Mouse (Mus musculus) layer of hippocampus, adult 9-10 months (tissue): ENCODE results near the gene Pdgfb.

ENCODE experiments used
- DNase-seq: peaks from one replicate; pipeline ENCODE4 v3.0.0; 2022; ENCODE audit warnings: low spot score

Gene Pdgfb

DNA sequence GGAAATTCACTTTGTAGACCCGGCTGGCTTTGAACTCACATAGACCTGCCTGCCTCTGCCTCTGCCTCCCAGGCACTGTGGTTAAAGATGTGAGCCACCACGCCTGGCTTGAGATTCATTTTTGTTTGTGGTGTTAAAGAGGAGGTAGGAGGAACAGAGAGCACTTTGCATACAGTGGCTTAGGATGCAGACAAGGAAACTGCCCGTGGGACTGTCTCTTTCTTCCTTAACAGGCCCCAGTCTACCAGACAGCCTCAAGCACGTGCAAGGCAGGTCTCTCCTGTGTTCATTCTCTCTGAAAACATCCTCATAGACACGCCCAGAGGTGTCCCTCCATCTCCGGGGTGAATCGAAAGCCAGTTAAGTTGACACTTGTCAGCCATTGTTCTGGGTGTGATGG lies 19.6 kb upstream of the Pdgfb start:
- no peak for DNase-seq

DNA sequence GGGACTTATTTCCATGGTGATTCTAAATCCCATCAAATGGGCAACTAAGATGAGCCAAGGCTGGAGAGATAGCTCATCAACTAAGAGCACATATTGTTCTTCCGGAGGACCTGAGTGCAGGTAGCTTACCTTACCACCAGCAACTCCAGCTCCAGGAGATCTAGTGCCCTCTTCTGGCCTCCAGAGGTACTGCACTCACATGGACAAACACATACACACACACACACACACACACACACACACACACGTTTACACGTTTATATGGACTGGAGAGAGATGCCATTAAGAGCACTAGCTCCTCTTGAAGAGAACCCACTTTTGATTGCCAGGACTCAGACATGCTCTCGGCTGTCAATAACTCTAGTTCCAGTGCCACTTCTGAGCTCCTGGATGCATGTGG lies 16.4 kb upstream of the Pdgfb start:
- no peak for DNase-seq

DNA sequence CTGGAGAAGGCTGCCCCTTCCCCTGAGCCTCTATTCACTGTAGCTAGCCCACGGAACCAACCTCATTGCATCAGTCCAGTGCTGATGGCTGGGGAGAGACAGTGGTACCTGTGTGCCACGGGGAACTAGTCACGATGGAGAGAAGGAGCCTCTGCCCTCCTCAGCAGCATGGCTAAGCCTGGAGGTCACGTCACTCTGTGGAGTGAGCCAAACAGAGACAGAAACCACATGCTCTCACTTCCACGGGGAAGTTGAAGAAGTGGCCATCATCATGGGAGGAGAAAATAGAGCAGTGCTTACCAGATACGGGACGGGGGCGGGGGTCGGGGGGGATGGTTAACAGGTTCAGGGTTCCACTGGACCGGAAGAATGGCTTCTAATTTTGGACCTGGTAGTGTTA lies 15.6 kb upstream of the Pdgfb start:
- no peak for DNase-seq

DNA sequence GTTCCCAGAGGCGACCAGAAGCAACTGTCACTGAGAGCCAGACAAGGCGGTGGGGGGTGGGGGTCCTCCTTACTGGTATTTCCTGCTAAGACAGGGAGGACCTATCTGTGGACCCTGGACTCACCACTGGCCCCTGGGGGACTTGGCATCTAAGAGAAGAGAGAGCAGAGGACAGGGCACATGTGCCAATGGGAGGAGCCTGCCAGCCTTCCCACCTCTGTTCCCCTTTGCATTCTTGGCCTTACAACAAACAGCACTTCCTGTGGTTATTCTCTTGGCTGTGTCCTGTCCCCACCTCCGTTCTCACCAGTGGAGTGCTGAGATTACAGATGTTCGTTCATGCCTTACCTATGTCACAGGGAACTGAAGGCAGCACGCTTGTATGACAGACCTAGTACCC lies 14.1 kb upstream of the Pdgfb start:
- no peak for DNase-seq

DNA sequence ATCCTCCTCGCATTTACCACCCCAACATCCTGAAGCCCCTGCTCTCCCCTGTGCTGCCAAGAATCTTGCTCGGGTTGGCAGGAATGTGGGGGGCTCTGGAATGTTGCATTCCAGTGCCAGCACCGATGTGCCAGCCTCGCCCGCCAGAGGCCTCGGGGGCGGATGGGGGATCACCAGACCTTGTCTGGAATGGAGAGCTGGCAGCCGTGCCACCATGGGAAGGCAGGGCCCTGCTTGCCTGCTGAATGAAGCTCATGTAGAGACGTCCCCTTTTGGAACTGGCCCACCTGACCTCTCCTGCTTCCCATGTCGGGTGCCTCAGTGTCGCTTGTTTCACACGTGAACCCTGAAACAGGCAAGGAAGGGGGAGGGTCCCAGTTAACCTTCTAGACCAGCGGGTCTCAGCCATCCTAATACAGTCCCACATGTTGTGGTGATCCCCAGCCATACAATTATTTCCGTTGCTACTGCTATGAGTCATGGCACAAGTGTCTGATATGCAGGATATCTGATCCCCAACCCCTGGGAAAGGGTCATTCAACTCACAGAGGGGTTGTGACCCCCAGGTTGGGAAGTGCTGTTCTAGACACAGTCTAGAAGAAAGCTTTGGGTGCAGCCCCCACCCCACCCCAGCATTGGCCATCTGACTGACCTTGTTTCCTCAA lies 12.0 kb upstream of the Pdgfb start:
- DNase-seq: no peak

DNA sequence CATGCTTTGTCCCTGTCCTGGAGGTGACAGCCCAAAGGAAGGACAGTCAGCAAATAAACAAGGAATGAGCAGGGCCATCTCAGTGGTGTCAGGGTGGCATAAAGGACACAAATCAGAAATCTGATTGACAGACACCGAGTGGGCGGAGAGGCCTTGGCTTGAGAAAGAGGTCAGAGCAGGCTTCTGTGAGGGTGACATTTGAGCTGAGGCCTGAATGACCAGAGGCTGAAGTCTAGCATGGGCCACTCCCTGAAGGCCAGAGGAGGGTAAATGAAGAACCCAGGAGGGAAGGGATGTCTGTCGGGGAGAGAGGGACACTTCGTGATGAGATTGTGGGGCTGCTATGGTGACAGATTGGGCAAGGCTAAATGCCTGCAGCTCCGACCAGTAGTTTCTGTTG lies 11.3 kb upstream of the Pdgfb start:
- no peak for DNase-seq

DNA sequence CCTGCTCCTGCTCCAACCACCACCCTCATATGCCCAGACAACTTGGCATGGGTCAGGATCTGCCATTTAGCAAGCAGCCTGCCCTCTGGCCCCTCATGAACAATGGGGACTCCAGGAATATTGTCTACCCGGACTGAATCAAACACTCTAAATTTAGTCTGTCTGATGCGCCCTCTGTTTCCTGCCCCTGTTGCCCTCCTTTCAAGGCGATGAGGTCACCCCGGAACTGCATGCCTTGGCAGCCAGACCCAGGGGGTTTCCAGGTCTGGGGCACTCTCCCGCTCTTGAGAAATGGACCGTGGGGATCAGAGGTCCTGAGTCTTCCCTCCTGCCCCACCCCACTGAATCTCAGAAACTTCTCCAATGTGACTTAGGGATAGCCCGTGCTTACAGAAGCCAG lies 10.8 kb upstream of the Pdgfb start:
- no peak for DNase-seq

DNA sequence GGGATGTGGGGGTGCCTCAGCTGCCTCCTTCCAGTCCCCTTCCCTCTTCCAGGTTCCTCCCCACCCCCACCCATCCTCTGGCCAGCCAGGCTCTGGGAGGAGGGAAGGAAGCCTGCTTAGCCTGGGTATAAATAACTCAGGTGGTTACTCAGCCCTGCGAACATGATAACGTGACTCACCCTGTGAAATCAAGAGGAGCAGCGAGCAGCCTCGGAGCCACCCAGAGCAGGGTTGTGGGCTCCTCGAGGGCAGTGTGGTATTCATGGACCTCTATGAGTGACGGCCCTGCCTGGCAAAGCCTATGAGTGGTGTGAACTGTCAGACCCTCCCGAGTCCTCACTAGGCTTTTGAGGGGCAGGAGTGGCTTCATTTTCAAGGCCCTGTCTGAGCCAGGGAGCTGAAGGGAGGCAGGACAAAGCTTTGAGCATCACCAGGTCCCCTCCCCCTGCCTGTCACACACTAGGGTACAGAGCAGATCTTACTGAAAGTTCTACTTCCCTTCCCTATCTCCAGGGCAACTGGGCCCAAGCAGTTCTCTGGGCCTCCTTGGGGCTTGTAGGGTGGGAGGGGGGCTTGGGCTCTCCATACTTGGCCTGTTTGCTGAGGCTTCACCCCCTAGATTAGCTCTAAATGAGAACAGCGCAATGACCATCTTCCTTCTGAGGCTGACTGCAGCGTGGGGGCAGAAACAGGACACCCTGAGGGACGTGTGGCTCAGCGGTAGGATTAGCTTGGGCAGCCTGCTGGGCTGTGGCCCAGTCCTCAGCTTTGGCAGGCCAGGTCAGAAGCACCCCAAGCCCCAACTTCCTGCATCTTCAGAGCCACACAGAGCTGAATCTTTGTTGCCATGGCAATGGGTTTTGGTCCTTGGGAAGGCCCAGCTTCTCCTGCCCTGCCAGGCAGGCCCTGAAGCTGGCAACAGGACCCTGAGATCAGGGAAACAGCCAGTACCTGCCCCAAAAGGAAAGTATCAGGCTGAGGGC lies 9.8 kb upstream of the Pdgfb start:
- DNase-seq: no peak

DNA sequence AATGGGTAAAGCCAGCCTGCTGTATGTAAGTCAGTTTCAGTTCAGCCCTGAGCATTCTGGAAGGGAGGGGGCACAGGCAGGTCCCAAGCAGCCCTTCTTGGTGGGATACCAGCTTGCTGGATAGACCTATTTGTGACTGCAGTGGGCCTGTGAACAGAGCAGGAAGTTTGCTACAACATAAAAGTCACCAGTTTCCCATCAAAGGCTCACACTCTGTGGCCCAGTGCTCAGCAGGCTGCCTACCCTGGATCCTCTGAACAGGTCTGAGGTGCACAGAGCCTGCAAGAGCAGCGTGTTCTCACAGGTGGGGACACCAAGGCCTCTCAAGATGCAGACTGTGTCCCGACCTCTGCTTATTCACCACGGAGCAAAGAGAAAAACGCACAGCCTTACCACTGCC lies 5.7 kb upstream of the Pdgfb start:
- DNase-seq: no peak

DNA sequence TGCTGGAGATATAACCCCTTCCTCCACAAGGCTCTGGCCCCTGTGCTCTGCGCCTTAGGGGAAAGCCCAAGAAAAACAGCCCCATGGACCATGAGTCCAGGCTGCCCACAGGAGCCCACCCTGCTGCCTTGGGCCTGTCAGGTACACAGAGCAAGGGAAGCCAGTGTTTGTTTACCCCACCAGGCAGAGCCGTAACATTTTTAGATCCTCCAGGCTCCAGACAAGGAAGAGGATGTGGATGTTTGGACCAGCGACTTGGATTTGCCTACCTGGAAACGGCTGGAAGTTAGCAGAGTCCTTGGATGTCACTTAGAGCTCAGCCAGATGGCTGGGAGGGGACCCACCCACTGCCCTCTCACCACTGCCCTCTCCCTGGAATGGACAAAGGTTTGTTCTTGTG lies 4.8 kb upstream of the Pdgfb start:
- no peak for DNase-seq

DNA sequence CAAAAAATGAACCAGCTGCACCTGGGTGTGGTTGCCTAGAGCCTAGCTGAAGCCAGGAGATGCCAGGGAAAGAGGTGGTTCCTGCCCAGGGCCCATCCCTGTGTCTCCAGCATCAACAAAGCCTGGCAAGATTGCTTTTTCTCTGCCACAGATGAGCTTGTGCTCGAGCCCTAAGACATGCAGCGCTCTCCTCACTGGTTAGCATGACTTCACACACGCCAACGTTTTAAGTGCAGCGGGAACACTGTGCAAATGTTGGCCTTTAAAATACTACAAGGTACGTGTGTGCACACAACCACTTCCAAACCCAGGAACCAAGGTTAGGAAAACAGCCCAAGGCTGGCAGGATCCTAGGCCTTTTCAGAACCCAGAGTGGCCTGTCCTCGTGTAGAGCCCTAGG lies 4.4 kb upstream of the Pdgfb start:
- DNase-seq: no peak

DNA sequence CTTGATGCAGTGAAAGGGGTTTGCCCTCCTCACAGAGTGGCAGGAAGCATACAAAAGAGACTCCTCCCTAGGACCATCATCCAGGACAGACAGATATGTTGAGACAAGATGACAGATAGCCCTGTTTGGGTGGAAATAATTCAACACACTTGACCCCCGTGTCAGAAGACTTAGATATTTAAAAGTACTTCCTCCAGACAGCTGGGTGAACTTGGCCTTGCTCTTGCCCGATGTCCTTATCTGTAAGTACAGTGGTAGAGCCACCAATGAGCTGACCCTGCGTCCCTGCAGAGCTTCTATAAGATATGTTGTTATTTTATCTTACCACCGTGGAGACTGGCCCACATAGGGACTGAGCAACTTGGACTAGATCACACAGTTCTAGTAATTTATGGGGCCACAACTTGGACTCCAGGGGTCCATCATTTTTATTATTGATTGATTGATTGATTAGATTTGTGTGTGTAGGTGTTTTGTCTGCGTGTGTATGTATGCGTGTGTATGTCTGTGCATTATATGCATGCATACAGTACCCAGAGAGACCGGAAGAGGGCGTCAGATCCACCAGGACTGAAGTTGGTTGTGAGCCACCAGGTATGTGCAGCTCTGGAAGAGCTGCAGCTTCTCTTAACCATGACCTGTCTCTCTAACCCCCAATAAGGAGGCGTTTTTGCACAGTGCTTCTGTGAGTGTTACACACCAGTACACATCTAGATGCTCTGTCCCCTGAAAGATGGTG lies 2.0 kb upstream of the Pdgfb start:
- DNase-seq: no peak

DNA sequence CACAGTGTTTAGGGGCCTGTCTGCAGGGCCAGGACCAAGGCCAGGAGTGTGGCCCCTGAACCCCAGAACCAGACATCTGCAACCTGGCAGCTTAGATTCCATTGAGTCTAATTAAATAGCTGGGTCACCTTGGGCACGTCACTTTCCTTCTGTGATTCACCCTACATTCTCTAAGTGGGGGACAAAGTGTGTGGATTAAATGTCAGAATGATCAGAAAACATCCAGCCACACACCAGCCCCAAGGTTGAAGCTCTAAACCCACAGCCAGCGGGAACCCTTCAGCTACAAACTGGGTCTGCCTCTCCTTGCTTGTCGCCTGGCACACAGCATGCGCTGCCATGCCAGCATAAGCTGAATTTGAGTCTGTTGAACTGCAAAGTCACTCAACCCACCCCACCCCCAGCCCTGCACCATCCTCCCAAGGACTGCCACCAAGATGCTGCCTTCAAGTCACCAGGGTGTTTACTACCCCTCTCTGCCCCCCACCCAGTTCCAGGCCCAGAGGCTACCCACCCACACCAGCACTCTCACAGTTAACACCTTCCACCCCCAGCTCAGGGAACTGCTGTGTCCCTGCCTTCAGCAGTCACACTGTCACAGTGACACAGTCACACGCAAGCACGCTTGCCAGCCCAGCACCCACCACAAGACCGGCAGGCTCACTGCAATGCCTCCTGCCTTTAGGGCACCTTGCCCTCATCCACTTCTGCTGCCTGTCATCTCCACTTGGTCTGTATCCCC lies 605 bp upstream of the Pdgfb start:
- no peak for DNase-seq

DNA sequence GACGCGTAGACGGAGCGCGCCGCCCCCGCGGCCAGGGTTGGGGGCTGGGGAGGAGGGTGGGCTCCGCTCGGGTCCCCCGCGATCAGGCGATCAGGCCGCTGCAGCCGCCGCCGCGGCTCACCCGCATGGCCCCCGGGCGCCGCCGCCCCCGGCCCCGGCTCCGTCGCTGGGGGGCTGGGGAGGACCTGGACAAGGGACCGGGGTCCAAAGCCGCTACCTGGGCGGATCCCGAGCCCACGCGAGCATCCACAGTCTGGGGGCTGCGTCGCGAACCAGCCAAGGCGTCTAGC lies 801 bp downstream of the Pdgfb start:
- DNase-seq: no peak

DNA sequence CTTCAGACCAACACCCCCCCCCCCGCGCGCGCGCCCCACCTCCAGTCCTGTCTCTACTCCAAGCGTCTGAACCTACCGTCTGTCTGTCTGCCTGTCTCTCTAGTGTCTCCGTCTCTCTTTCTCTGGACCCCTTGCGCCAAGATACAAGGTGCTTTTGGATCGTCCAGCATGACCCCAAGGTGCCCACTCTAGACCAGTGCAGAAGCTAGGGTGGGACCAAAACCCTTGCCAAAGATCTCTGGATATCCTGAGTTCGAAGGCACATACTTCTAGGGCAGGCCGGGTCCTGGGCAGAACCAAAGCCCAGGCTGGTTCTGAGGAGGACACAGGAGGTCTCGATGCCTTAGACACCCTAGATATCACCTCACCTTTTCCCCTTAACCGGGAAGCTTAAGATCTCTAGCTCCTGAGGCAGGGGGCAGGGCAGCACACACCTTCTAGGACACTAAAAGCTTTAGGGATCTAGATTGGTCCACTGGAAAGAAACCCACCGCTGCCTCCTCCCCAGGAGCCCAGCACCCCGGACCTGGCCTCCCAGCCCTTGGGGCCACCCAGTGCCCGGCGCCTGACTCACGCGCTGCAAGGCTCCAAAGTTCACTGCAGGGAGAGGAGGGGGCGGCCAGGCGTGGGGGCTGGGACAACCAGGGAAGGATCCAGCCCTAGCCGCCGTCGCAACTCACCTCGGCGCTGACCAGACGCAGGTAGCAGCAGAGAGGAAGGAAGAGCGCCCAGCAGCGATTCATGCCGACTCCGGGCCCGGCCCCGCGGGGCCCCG lies 1.3 kb downstream of the Pdgfb start:
- no peak for DNase-seq

DNA sequence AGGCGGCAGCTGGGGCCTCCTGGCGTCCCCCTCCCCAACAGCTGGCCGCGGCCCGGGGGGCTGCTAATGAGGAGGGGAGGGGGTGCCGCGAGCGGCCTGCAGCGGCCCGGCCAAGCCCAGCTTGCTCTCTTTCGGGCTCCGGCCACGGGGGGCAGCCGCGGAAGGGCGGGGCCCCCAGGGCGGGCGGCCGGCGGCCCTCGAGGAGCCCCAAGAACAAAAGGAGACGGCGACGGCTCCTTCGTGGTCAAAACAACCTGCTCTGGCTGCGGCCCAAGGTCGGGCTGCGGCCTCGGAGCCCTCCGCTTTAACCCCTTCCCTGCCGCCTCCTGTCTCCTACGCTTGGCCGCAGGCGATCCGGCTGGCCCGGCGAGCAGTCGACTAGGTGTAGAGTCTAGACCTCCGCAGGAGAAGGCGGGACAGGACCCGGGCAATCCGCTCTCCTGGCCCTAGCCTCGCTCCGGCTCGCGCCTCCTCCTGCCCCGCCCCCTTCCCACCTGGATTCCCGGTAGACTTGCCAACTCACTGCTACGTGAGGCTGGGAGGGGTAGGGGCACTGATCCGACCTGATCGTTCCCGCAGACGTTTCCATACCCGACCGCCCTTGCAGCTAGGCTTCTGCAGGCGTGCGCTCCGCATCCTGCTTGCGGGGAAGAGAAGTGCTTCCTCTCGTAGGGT lies 2.1 kb downstream of the Pdgfb start:
- no peak for DNase-seq

DNA sequence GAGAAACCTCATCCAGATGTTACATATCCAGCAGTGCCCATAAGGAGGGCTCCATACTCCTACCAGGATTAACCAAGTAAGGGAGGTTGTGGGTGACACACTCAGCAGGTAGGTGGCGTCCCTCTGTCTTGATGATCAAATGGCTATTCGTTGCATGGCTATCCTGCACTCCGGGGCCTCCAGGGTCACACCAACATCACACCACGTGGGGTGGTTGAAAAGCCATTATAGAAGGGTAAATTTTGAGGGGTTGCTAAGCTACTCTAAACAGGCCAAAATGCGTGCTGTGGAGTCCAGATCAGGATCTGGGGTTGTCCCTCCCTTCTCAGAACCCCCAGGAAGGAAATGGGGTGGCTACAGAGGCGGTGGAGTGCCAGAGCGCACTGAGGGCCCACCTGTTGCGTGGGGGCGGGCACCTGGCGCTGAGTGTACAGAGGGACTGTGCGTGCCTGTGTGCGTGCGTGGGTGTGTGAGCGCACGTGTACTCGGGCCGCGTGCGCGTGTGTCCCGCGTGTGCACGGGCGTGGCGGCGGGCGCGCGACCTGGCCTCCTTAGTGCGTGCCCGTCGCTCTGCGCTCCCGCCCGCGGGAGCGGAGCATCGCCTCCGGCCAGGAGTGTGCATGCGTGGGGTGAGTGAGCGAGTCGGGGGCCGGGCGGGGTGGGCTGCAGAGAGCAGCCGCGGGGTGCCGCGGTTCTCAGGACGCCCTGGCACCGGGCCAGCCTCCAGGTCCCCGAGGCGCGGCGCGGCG lies 2.8 kb downstream of the Pdgfb start:
- DNase-seq: no peak

DNA sequence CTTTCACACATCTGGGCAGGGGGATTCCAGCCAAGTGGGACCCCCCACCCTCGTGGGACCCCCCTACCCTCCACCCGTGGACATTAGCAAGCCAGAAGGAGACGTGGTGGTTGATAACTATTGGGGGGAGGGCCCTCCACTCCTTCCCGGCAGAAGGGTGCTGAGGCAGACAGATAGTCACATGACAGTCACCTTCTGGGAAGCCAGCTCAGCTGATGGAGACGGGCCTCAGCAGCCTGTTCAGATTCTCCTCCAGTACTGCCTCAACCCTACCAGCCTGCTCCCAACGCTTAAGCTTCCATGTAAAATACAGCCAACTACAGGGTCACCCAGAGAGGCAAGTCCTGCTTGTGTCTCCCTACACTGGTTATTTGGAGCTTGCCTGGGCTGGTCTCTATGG lies 3.6 kb downstream of the Pdgfb start:
- DNase-seq: no peak

DNA sequence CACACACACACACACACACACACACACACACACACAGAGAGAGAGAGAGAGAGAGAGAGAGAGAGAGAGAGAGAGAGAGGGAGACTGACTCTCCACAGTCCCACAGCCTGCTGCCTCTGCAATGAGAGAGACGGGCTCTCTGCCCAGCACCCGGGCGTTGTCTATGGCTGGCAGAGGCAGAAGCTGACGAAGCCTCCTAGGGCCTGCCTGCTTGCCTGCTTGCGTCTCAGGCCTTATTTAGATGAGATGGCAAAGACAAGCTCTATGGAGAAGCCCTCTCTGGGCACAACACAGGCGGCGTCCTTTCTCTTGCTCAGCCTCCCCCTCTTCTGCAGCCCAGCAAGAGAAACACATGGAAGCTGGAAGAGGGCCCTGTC lies 4.6 kb downstream of the Pdgfb start:
- no peak for DNase-seq

DNA sequence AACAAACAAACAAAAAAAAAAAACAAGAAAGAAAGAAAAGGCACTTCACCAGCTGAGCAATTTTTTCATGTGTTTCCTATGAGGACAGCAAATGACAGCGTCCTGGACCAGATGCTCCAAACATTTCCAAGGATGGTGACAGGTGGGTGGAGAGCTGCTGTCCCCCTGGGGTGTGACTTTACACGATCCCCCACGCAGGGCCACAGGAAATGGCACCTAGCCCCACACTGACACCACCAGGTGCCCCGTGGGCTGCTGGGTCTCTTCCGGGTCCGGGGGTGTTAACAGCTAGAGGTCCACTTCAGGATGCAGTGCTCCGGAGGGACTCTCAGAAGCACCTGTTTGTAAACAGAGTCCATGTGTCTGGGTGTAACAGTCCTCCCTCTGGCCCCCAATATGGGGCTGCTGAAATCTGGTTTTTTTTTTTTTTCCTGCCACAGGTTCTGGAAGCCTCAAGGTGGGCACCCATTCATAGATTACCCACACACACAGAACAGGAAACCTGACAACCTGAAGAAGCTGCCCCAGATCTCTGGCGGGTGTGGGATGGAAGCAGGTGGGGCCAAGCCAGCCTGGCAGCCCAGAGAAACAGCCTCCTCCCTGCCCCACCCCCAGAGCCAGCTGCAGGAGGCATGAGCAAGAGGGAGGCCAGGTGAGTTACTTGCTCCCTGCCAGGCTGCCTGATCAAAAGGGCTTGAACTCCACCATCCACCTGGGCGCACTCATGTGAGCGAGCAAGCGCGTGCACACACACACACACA lies 5.2 kb downstream of the Pdgfb start:
- DNase-seq: no peak
